Mouse (Mus musculus) olfactory bulb, adult 2 months (tissue): ENCODE data around the gene Hivep3.

Experiments
- CTCF ChIP-seq: fragments of 200-500 bp; IDR thresholded peaks from 2 replicates; pipeline ENCODE4 v1.5.1; 2012; ENCODE audit warnings: low read depth, mild to moderate bottlenecking, low read length, moderate library complexity; ENCODE audit not compliant: insufficient read depth
- POLR2A ChIP-seq: fragments of 200-500 bp; IDR thresholded peaks from 2 replicates; pipeline ENCODE4 v1.6.1; 2012; ENCODE audit warnings: mild to moderate bottlenecking, low read depth, low read length, moderate library complexity; ENCODE audit not compliant: insufficient read depth

- TF ChIP-seq POLR2A (no peak), CTCF (no peak)
These were observed 329.2 kb downstream of the Hivep3 start for GRCm38 (mm10) chr4:120062754-120063153.
